Mouse (Mus musculus) lung, adult 2 months (tissue): ENCODE measurements around the gene Micu2. TPM values are rescaled to one million over a fixed set of nuclear protein-coding genes. Genes with fewer than 3 reads are reported as not detected.
"Not testable (repeated sequence)": the region's sequence is repeated elsewhere in the genome, so short reads cannot be mapped to it uniquely, and the experiment has no call there.

Experiments
- DNase-seq: peaks from one replicate; pipeline ENCODE4 v3.0.0; 2022
- H3K4me1 ChIP-seq: fragments of 200-500 bp; 2 replicates; pipeline ENCODE4 v1.6.1; 2011; ENCODE audit warnings: low read length; ENCODE audit not compliant: control insufficient read depth, insufficient read depth
- H3K4me3 ChIP-seq: fragments of 200-500 bp; replicated peaks from 2 replicates; pipeline ENCODE3; 2011; ENCODE audit warnings: low read depth, mild to moderate bottlenecking, control low read depth, low read length; ENCODE audit errors: extremely low read depth
- CTCF ChIP-seq: fragments of 200-500 bp; IDR thresholded peaks from 2 replicates; pipeline ENCODE4 v1.5.1; 2011; ENCODE audit warnings: mild to moderate bottlenecking, low read length, control low read depth; ENCODE audit not compliant: insufficient read depth
- POLR2A ChIP-seq: fragments of 200-500 bp; IDR thresholded peaks from 2 replicates; pipeline ENCODE4 v1.6.1; 2011; ENCODE audit warnings: low read depth, mild to moderate bottlenecking, control low read depth, low read length, borderline replicate concordance; ENCODE audit errors: extremely low read depth
- WGBS: fragments of 180-500 bp; shearing (Covaris S2); methylation state at CpG from one replicate; pipeline ENCODE4 v1.1.7; 2018; 5-methylcytosine and 5-hydroxymethylcytosine counted together
- polyA plus RNA-seq: library from polyadenylated mRNA; depleted of rRNA; stranded (reverse); fragments of >200 nt; gene quantifications from 2 replicates; pipeline ENCODE4 v1.2.3, GENCODE M21; 2012

Gene Micu2
- polyA plus RNA-seq, 1 experiment = 17.8 TPM

DNA sequence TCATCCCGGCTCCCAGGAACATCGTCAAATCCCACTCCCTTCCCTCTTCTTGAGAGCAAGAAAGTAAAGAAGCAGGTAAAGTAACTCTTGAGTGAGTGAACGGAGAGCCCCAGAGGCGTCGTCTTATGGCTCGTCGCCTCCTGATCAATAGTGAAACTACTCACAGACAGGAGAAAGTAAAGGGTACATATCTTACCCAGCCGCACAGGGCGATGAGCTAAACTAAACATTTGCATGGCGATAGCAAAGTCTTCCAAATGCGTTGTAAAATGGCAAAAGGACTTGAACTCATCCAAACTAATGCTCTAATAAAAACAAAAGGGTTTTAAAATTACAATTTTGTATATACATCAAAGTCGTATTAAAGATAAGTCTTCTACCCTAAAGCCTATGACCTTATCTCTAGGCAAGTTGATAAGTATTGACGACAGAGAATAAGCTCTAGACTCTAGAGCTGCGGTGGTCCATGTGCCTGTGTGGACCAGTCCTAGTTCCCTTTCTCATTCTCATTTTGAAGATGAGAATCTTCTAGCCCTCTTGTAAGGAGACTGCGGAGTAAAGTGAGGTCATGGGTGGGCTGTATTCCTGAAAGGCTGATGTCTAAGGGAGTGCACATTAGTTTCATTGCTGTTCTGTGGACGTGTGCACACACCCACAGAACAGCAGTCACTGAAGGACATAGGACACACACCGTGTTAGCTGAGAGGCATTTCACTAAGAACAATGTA is 79.8 kb downstream of the Micu2 start:
- Histone ChIP-seq H3K4me1 (no peaks in the 10 kb centered on the region), H3K4me3 (no peak overlapping the region)
- TF ChIP-seq POLR2A (no peak), CTCF (no peak)
- no peak for DNase-seq
- 91% methylated on average over 17 of the region's 17 CpGs for WGBS

DNA sequence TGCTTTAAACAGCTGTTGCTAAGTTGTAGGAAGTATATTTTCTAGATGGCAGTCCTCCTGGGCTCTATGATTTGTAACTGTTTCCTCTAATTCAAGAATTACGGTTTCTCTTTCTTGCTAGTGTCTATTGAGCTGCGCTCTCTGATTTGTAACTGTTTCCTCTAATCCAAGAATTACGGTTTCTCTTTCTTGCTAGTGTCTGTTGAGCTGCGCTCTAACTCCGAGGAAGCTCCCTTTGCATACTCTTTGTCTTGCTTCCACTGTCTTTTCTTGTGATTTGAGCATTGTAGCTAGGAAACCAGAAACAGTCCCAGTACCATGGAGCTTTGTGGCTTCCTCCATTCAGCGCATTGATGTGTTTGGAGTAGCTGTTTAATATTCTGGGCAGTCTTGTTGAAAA is 83.7 kb downstream of the Micu2 start:
- TF ChIP-seq POLR2A = no peak
- no peak for TF ChIP-seq CTCF
- no peak for DNase-seq
- WGBS = 73% methylated on average over 6 of the region's 6 CpGs
- Histone ChIP-seq H3K4me3 (no peak overlapping the region), H3K4me1 (no peaks in the 10 kb centered on the region)

DNA sequence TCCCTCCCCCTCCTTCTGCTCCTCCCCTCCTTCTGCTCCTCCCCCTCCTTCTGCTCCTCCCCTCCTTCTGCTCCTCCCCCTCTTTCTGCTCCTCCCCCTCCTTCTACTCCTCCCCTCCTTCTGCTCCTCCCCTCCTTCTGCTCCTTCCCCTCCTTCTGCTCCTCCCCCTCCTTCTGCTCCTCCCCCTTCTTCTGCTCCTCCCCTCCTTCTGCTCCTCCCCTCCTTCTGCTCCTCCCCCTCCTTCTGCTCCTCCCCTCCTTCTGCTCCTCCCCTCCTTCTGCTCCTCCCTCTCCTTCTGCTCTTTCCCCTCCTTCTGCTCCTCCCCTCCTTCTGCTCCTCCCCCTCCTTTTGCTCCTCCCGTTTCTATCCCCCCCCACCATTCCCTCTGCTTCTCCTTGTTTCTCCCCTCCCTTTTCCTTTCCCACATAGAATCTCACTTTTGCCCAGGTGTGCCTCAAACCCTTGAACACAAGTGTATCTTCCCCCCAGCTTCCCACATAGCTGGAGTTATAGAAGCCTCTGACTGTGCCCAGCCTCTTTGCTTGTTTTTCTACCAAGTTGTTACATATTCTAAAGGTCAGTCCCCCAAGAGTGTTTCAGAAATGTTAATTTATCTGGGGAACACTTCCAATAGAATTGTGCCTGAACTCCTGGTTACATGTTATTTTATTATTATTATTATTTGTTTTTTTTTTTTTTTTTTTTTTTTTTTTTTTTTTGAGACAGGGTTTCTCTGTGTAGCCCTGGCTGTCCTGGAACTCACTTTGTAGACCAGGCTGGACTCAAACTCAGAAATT is 86.7 kb downstream of the Micu2 start:
- not testable (repeated sequence) for DNase-seq, H3K4me1 ChIP-seq, H3K4me3 ChIP-seq
- 21% methylated on average over 1 of the region's 1 CpGs for WGBS

DNA sequence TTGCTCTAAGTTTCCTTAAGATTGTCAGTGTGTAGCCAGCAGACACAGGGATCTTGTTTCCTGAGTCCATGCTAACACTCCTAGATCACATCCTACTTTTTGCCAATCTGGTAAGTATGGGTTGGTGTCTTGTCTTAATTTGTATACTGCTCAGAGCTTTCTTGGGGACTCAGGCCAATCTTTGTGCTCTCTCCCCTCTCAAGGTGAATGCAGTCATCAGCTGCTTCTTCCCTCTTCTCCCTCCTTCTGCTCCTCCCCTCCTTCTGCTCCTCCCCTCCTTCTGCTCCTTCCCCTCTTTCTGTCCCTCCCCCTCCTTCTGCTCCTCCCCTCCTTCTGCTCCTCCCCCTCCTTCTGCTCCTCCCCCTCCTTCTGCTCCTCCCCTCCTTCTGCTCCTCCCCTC is 87.3 kb downstream of the Micu2 start:
- DNase-seq, H3K4me1 ChIP-seq, H3K4me3 ChIP-seq: not testable (repeated sequence)

- no peak for DNase-seq
- peaks cover 8% of the 10 kb centered on the region for H3K4me1 ChIP-seq
- WGBS = 83% methylated on average over 4 of the region's 4 CpGs
- H3K4me3 ChIP-seq = no peak overlapping the region
- no peak for TF ChIP-seq CTCF
Measured at GRCm38 (mm10) chr14:57911316-57911715, 87.7 kb downstream of the Micu2 start.

DNA sequence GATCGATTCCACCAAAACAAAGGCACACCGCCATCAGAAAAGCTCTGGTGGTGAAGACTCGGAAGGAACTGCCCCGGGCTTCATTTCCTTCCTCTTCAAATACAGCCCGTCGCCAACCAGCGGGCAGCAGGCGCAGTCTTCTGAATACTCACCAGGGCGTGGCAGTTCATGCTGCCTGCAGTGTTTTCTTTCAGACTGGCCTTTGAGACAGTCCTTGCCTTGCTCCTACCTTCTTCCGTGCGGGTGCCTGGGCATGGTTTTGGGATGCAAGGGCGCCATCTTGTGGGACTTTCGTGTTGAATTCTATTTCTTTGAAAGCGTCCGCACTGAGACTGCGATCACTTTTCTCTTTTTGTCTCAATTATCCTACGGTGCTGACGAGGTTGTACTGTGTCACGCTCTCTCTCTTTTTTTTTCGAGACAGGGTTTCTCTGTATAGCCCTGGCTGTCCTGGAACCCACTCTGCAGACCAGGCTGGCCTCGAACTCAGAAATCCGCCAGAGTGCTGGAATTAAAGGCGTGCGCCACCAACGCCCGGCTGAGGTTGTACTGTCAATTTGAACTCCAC is 88.5 kb downstream of the Micu2 start:
- peak; percentile 82 for DNase-seq
- 18% methylated on average over 26 of the region's 26 CpGs for WGBS

GRCm38 (mm10) chr14:57909297-57909696 is 89.8 kb downstream of the Micu2 start:
- DNase-seq = no peak
- Histone ChIP-seq H3K4me1 (peaks cover 8% of the 10 kb centered on the region), H3K4me3 (no peak overlapping the region)
- TF ChIP-seq POLR2A (no peak), CTCF (no peak)
- 50% methylated on average over 5 of the region's 5 CpGs for WGBS

More for the DNA sequence above, 88.5 kb downstream of the Micu2 start:
- H3K4me3 ChIP-seq = peak overlapping the region; percentile 2
- peak; percentile 82 for TF ChIP-seq CTCF
- TF ChIP-seq POLR2A = no peak
- peaks cover 8% of the 10 kb centered on the region for H3K4me1 ChIP-seq

- TF ChIP-seq CTCF (no peak), POLR2A (no peak)
- WGBS = 19% methylated on average over 2 of the region's 2 CpGs
- no peak for DNase-seq
- Histone ChIP-seq H3K4me1 (peaks cover 8% of the 10 kb centered on the region), H3K4me3 (no peak overlapping the region)
Measured at GRCm38 (mm10) chr14:57908431-57908830, 90.6 kb downstream of the Micu2 start.

DNA sequence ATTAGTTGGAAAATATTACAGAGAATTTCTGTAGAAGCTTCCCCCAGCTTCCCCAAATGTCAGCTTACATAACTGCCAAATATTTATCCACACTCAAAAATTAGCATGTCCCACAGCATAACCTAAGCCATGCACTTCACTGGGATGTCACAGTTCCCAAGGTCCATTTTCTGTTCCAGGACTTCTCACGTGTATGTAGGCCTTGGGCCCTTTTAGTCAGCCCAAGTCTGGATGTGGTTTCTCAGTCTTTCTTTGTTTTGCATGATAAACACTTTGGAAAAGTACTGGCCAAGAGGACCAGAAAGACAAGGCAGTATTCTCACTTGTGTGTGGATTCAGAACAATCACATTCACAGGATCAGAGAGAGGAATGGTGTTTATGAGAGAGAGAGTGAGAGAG is 97.1 kb downstream of the Micu2 start:
- WGBS = 72% methylated on average over 1 of the region's 1 CpGs
- peaks cover 4% of the 10 kb centered on the region; the same call in 1 of the 2 replicates for H3K4me1 ChIP-seq
- no peak overlapping the region for H3K4me3 ChIP-seq
- no peak for DNase-seq
- TF ChIP-seq POLR2A (no peak), CTCF (no peak)

DNA sequence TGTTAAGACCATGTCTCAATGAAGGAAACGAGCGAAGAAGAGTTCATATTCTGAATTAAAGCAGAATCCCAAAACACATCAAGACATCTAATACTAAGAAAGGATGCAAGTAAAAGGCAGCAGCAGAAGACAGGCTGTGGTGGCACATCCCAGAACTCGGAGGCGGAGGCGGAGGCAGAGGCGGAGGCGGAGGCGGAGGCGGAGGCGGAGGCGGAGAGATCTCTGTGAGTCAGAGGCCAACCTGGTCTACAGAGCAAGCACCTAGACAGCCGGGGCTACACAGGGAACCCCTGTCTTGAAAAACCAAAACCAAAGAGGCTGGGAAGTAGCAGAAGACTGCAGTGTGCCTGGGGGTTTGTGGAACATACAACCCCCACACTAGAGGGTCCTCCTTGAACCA is 102.2 kb downstream of the Micu2 start:
- Histone ChIP-seq H3K4me1 (peaks cover 4% of the 10 kb centered on the region; the same call in 1 of the 2 replicates), H3K4me3 (no peak overlapping the region)
- 92% methylated on average over 12 of the region's 12 CpGs for WGBS
- no peak for DNase-seq
- TF ChIP-seq POLR2A (no peak), CTCF (no peak)

- 59% methylated on average over 8 of the region's 8 CpGs for WGBS
- H3K4me1 ChIP-seq, H3K4me3 ChIP-seq, DNase-seq: not testable (repeated sequence)
Measured at GRCm38 (mm10) chr14:57896088-57896871, 102.8 kb downstream of the Micu2 start.
